ENCODE assay signal across 8 mouse cellular contexts in the genomic region with DNA sequence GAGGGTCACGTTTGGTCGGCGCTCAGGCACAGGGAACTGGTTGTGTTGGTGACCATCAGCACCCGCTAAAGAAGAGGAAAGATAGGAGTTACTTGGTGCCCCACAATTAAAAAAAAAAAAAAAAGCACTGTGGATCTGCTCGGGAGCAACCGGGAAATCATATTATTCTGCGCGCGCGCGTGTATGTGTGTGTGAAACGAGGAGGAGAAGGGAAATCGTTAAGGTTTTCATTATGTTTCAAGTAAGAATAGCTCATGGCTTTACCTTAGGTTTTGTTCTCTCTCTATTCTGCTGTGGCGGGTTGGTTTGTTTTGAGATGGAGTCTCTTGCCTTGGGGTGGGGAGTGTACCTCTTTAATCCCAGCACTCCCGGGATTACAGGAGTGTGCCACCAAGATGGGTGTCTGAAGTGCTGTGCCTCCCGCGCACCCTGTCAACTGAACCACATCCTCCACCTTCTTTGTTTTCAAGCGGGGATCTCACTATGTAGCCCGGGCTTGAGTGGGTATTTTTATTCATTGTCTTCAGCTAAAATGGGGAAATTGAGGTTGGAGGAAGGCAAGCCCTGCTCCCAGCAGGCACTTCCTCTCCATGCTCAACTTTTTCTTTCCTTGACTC. TPM values are rescaled to one million over a fixed set of nuclear protein-coding genes. Genes with fewer than 3 reads are reported as not detected.
DNase-seq lines count a peak whose midpoint lies in the region; ATAC-seq and TF ChIP-seq lines count a peak whose summit lies in the region.

No protein-coding gene starts in this region.

- 1% methylated on average over 19 of the region's 19 CpGs for WGBS in cerebellum, adult 2 months
- under 1% methylated on average over 19 of the region's 19 CpGs for WGBS in spleen, adult 2 months
- WGBS in intestine, embryonic 15.5 days = 5% methylated on average over 19 of the region's 19 CpGs

- TF ChIP-seq POLR2A in cerebellum, adult 2 months (IDR thresholded peaks at IDR 0.05; ENCODE audit: borderline replicate concordance, insufficient read depth, low read length) = no peak
- no peak for TF ChIP-seq POLR2A in spleen, adult 2 months (IDR thresholded peaks at IDR 0.05; ENCODE audit: low read depth, low read length)
- TF ChIP-seq POLR2A in myocyte (IDR thresholded peaks at IDR 0.05; ENCODE audit: insufficient read length, low read depth) = no peak

- peak overlapping the region; percentile 71 for H3K9ac ChIP-seq in intestine, embryonic 15.5 days

- no peaks in the 10 kb centered on the region for H3K9me3 ChIP-seq in intestine, embryonic 15.5 days

- peak overlapping the region; percentile 98 for H3K4me3 ChIP-seq in cerebellum, adult 2 months (replicated peaks; ENCODE audit: insufficient read depth, low read depth, low read length)
- H3K4me3 ChIP-seq in spleen, adult 2 months (ENCODE audit: extremely low read depth, insufficient read depth, insufficient read length) = peak overlapping the region; percentile 86
- H3K4me3 ChIP-seq in intestine, embryonic 15.5 days (replicated peaks) = peak overlapping the region; percentile 72
- peak overlapping the region; percentile 95 for H3K4me3 ChIP-seq in myocyte

- peak overlapping the region; percentile 11 for H3ac ChIP-seq in myocyte (ENCODE audit: control insufficient read depth, insufficient read length)

- no peaks in the 10 kb centered on the region for H3K27me3 ChIP-seq in cerebellum, adult 2 months (ENCODE audit: control insufficient read depth, insufficient read depth, low read length)
- H3K27me3 ChIP-seq in spleen, adult 2 months (ENCODE audit: control insufficient read depth, insufficient read depth, low read length) = no peaks in the 10 kb centered on the region
- no peaks in the 10 kb centered on the region for H3K27me3 ChIP-seq in intestine, embryonic 15.5 days (replicated peaks)
- H3K27me3 ChIP-seq in myocyte (ENCODE audit: control insufficient read depth, insufficient read depth, insufficient read length) = no peaks in the 10 kb centered on the region

- H3K4me1 ChIP-seq in cerebellum, adult 2 months (ENCODE audit: control insufficient read depth, insufficient read depth, low read length) = peaks cover 16% of the 10 kb centered on the region
- peaks cover 9% of the 10 kb centered on the region for H3K4me1 ChIP-seq in spleen, adult 2 months (ENCODE audit: control insufficient read depth, insufficient read depth, insufficient read length)
- H3K4me1 ChIP-seq in intestine, embryonic 15.5 days (replicated peaks) = peaks cover 23% of the 10 kb centered on the region

- peaks cover 39% of the 10 kb centered on the region for H3K79me2 ChIP-seq in myocyte (ENCODE audit: control insufficient read depth, insufficient read depth)

- peak overlapping the region; percentile 97 for H3K4me2 ChIP-seq in intestine, embryonic 15.5 days (replicated peaks)
- H3K4me2 ChIP-seq in myocyte (ENCODE audit: low read depth) = peak overlapping the region; percentile 83

- peak overlapping the region; percentile 92; the same call in 1 of the 2 replicates for H3K27ac ChIP-seq in cerebellum, adult 2 months (ENCODE audit: insufficient read depth, low read length)
- peak overlapping the region; percentile 92; the same call in 1 of the 2 replicates for H3K27ac ChIP-seq in spleen, adult 2 months (ENCODE audit: insufficient read depth, low read length)
- H3K27ac ChIP-seq in intestine, embryonic 15.5 days = peak overlapping the region; percentile 88; the same call in 1 of the 2 replicates

- peaks cover 6% of the 10 kb centered on the region for H3K36me3 ChIP-seq in spleen, adult 2 months (ENCODE audit: control insufficient read depth, insufficient read depth, low read length)
- peaks cover 4% of the 10 kb centered on the region; the same call in 1 of the 2 replicates for H3K36me3 ChIP-seq in intestine, embryonic 15.5 days
- no peaks in the 10 kb centered on the region for H3K36me3 ChIP-seq in myocyte (ENCODE audit: control insufficient read depth, insufficient read depth)

- TF ChIP-seq CTCF in cerebellum, adult 2 months (IDR thresholded peaks at IDR 0.05; ENCODE audit: borderline replicate concordance, insufficient read depth, low read depth, low read length) = no peak
- no peak for TF ChIP-seq CTCF in spleen, adult 2 months (IDR thresholded peaks at IDR 0.05; ENCODE audit: extremely low read depth, insufficient read depth, insufficient read length, insufficient replicate concordance)

- no peak for ATAC-seq in intestine, embryonic 15.5 days

- no peak for DNase-seq in cerebellum, adult 2 months
- DNase-seq in cerebellum, adult 18-20 months = no peak
- DNase-seq in spleen, adult 2 months (ENCODE audit: low read depth in 1 of 2, low spot score in 2 of 2) = no peak
- no peak for DNase-seq in spleen, adult 12 weeks (ENCODE audit: low spot score)
- no peak for DNase-seq in urinary bladder, postnatal 14 days (ENCODE audit: low spot score)
- DNase-seq in left cerebral cortex, adult 18-20 months (ENCODE audit: low spot score in 2 of 2) = no peak

TF ChIP-seq in myocyte, 11 proteins besides CTCF, POLR2A, EP300 and RAD21:
- TF ChIP-seq TCF12 (IDR thresholded peaks at IDR 0.05; ENCODE audit: insufficient read depth, poor library complexity, severe bottlenecking) (no peak), E2F4 (IDR thresholded peaks at IDR 0.05; ENCODE audit: insufficient read depth) (no peak), USF1 (IDR thresholded peaks at IDR 0.05; ENCODE audit: low read depth) (no peak), MYOG (IDR thresholded peaks at IDR 0.05; ENCODE audit: control insufficient read depth in 1 of 3, insufficient read depth in 1 of 3, insufficient read length in 2 of 3, low read depth in 2 of 3) (no peak), REST (IDR thresholded peaks at IDR 0.05; ENCODE audit: insufficient read depth, insufficient read length) (no peak), TCF3 (IDR thresholded peaks at IDR 0.05; ENCODE audit: insufficient read length, low read depth) (no peak), POLR2AphosphoS2 (IDR thresholded peaks at IDR 0.05; ENCODE audit: insufficient read length, low read depth) (no peak), MAX (IDR thresholded peaks at IDR 0.05; ENCODE audit: low read depth) (no peak), CEBPB (IDR thresholded peaks at IDR 0.05; ENCODE audit: insufficient read depth, poor library complexity, severe bottlenecking) (no peak), MYOD1 (IDR thresholded peaks at IDR 0.05; ENCODE audit: control insufficient read depth in 1 of 3, insufficient read length in 2 of 3, low read depth in 2 of 3) (no peak), SRF (IDR thresholded peaks at IDR 0.05; ENCODE audit: control insufficient read depth, insufficient read length, low read depth) (no peak)

RNA-seq across cellular contexts. Expression of a gene that starts 0.8 kb away (rescaled TPM):
- 183 and 192 TPM in 2 replicates for polyA plus RNA-seq in cerebellum, adult 2 months (2012; rRNA removed)
- 41.7 and 47.4 TPM in 2 replicates for polyA plus RNA-seq in spleen, adult 2 months (2012; rRNA removed)
- 34.9 and 39.3 TPM in 2 replicates for polyA plus RNA-seq in intestine, embryonic 15.5 days (2015; fragmentation: Nextera tagmentation; extraction: Ambion mirVana)
- 62.2 TPM for polyA plus RNA-seq in myocyte (2012; fragmentation: generic; extraction: Trizol)
- total RNA-seq in left cerebral cortex, adult 18-20 months (2021) = 100 to 1,000 TPM; 106 to 125 TPM

RNA-seq across cellular contexts. Expression of a gene that starts 14.0 kb away (rescaled TPM):
- polyA plus RNA-seq in cerebellum, adult 2 months (2012; rRNA removed) = 0.38 and 0.40 TPM in 2 replicates
- 0.89 and 1.2 TPM in 2 replicates for polyA plus RNA-seq in spleen, adult 2 months (2012; rRNA removed)
- polyA plus RNA-seq in intestine, embryonic 15.5 days (2015; fragmentation: Nextera tagmentation; extraction: Ambion mirVana) = 6.3 TPM in 2 replicates
- 15.9 TPM for polyA plus RNA-seq in myocyte (2012; fragmentation: generic; extraction: Trizol)
- total RNA-seq in left cerebral cortex, adult 18-20 months (2021) = 1 to 10 TPM; 1.7 to 2.5 TPM

RNA-seq across cellular contexts. Expression of a gene that starts 23.8 kb away (rescaled TPM):
- polyA plus RNA-seq in cerebellum, adult 2 months (2012; rRNA removed) = 16.6 and 18.0 TPM in 2 replicates
- 20.9 and 26.4 TPM in 2 replicates for polyA plus RNA-seq in spleen, adult 2 months (2012; rRNA removed)
- 17.1 and 18.3 TPM in 2 replicates for polyA plus RNA-seq in intestine, embryonic 15.5 days (2015; fragmentation: Nextera tagmentation; extraction: Ambion mirVana)
- polyA plus RNA-seq in myocyte (2012; fragmentation: generic; extraction: Trizol) = 8.5 TPM
- total RNA-seq in left cerebral cortex, adult 18-20 months (2021) = 1 to 10 TPM; 9.2 to 9.8 TPM

RNA-seq across cellular contexts. Expression of a gene that starts 28.5 kb away (rescaled TPM):
- 669 and 676 TPM in 2 replicates for polyA plus RNA-seq in cerebellum, adult 2 months (2012; rRNA removed)
- polyA plus RNA-seq in spleen, adult 2 months (2012; rRNA removed) = 382 and 485 TPM in 2 replicates
- 239 and 288 TPM in 2 replicates for polyA plus RNA-seq in intestine, embryonic 15.5 days (2015; fragmentation: Nextera tagmentation; extraction: Ambion mirVana)
- 470 TPM for polyA plus RNA-seq in myocyte (2012; fragmentation: generic; extraction: Trizol)
- 100 to 1,000 TPM; 421 to 464 TPM for total RNA-seq in left cerebral cortex, adult 18-20 months (2021)

RNA-seq across cellular contexts. Expression of a gene that starts 32.3 kb away (rescaled TPM):
- 41.0 and 42.0 TPM in 2 replicates for polyA plus RNA-seq in cerebellum, adult 2 months (2012; rRNA removed)
- polyA plus RNA-seq in spleen, adult 2 months (2012; rRNA removed) = 6.5 and 7.6 TPM in 2 replicates
- 14.0 and 15.6 TPM in 2 replicates for polyA plus RNA-seq in intestine, embryonic 15.5 days (2015; fragmentation: Nextera tagmentation; extraction: Ambion mirVana)
- polyA plus RNA-seq in myocyte (2012; fragmentation: generic; extraction: Trizol) = 41.6 TPM
- 10 to 100 TPM; 82.6 to 89.3 TPM for total RNA-seq in left cerebral cortex, adult 18-20 months (2021)
